Mouse (Mus musculus): Measurements from ENCODE around the gene H2-M5. TPM values are rescaled to one million over a fixed set of nuclear protein-coding genes. Genes with fewer than 3 reads are reported as not detected.

Gene H2-M5
- polyA plus RNA-seq, 1 experiment from 2014 or later: 0.27 TPM

GRCm38 (mm10) chr17:36942791-36943471 lies 46.4 kb downstream of the H2-M5 start, which contains the start of gene Rnf39:
Gene Rnf39, plus strand, starts transcription at chr17:36942918.
- Histone ChIP-seq H3K27me3 (replicated peaks) (peaks cover 40% of the 10 kb centered on the region), H3K27ac (no peak within 1 kb of the TSS)

DNA sequence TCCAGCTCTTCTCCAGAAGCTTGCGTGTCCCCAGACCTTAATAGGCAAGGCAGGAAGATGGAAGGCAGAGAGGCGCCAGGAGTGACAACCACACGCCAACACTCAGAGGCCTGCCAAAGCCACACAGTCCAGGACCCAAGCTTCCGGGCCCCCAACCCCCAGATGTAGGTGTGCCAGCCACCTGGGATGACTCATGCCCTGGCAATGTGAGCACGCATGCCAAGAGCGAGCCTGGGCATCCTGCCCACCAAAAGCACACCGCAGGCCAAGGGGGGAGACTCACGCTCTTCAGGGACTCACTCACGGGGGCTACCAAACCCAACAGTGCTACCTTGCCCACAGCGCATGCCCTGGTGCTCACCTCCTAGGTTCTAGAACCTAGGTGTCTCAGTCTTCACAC lies 46.9 kb downstream of the H2-M5 start:
- Histone ChIP-seq H3K4me3 (replicated peaks) (peak overlapping the region; percentile 41), H3K4me2 (peak overlapping the region; percentile 88), H3K27me3 (replicated peaks) (peaks cover 42% of the 10 kb centered on the region), H3K4me1 (peaks cover 13% of the 10 kb centered on the region), H3K9me3 (no peaks in the 10 kb centered on the region), H3K36me3 (no peaks in the 10 kb centered on the region), H3K9ac (no peak overlapping the region), H3K27ac (no peak overlapping the region)
- ATAC-seq (ENCODE audit: insufficient read depth, low FRiP score, low read depth): peak; percentile 41; the same call in 1 of the 2 replicates
- 46% methylated on average over 10 of the region's 10 CpGs for WGBS

More at GRCm38 (mm10) chr17:36942791-36943471, 46.4 kb downstream of the H2-M5 start, which contains the start of gene Rnf39:
- peak; percentile 34; the same call in 1 of the 2 replicates for ATAC-seq (ENCODE audit: insufficient read depth, low FRiP score, low read depth)
- Histone ChIP-seq H3K4me3 (replicated peaks) (peak within 1 kb of the TSS; percentile 41), H3K36me3 (no peaks in the 10 kb centered on the region), H3K9me3 (no peaks in the 10 kb centered on the region), H3K4me2 (peak within 1 kb of the TSS; percentile 88), H3K9ac (peak within 1 kb of the TSS; percentile 8; the same call in 1 of the 2 replicates), H3K4me1 (peaks cover 14% of the 10 kb centered on the region)
- WGBS: 2% methylated on average over 59 of the region's 59 CpGs

DNA sequence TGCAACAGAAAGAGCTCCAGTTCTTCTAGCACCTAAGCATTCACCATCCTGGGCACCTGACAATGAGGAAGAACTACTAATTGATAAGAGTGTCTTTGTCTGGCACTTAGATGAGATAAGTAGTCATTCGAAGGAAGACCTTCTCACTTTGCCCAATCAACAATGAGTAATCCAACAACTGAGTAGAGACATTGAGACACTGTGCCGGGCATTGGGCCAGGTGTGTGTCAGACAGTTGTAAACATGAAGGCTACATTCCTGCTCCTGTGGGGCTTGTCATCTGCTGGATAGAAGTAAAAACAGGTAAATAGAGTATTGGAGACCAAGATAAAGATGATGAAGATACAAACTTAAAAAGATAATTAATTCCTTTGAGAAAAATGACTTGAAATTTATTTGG lies 51.3 kb downstream of the H2-M5 start:
- H3K4me3 ChIP-seq (replicated peaks): no peak overlapping the region
- H3K27ac ChIP-seq: no peak overlapping the region
- peaks cover 8% of the 10 kb centered on the region for H3K4me1 ChIP-seq
- peaks cover 25% of the 10 kb centered on the region for H3K27me3 ChIP-seq (replicated peaks)
- no peaks in the 10 kb centered on the region for H3K9me3 ChIP-seq
- H3K9ac ChIP-seq: no peak overlapping the region
- no peaks in the 10 kb centered on the region for H3K36me3 ChIP-seq
- H3K4me2 ChIP-seq: no peak overlapping the region
- no peak for ATAC-seq (ENCODE audit: insufficient read depth, low FRiP score, low read depth)
- 58% methylated on average over 2 of the region's 2 CpGs for WGBS

Other genes with a start within 250 kb of the H2-M5 start
- not detected in 2 replicates for gene H2-M10.5, start 216.6 kb downstream of the H2-M5 start, polyA plus RNA-seq (2015; fragmentation: Nextera tagmentation; extraction: Ambion mirVana)
- gene H2-M10.6, start 177.4 kb downstream of the H2-M5 start, polyA plus RNA-seq (2015; fragmentation: Nextera tagmentation; extraction: Ambion mirVana): not detected in 2 replicates
- 41.0 and 42.2 TPM in 2 replicates for gene Trim26, start 152.4 kb downstream of the H2-M5 start, polyA plus RNA-seq (2015; fragmentation: Nextera tagmentation; extraction: Ambion mirVana)
- 1.2 and 1.4 TPM in 2 replicates for gene Trim15, start 122.3 kb downstream of the H2-M5 start, polyA plus RNA-seq (2015; fragmentation: Nextera tagmentation; extraction: Ambion mirVana)
- 9.3 and 25.4 TPM in 2 replicates for gene Trim10, start 120.0 kb downstream of the H2-M5 start, polyA plus RNA-seq (2015; fragmentation: Nextera tagmentation; extraction: Ambion mirVana)
- gene Trim40, start 99.4 kb downstream of the H2-M5 start, polyA plus RNA-seq (2015; fragmentation: Nextera tagmentation; extraction: Ambion mirVana): 0.06 and 0.08 TPM in 2 replicates
- gene Trim31, start 91.4 kb downstream of the H2-M5 start, polyA plus RNA-seq (2015; fragmentation: Nextera tagmentation; extraction: Ambion mirVana): 9.3 and 11.8 TPM in 2 replicates
- 0.88 and 2.4 TPM in 2 replicates for gene Rnf39, start 46.6 kb downstream of the H2-M5 start, polyA plus RNA-seq (2015; fragmentation: Nextera tagmentation; extraction: Ambion mirVana)
- gene Ppp1r11, start 37.8 kb downstream of the H2-M5 start, polyA plus RNA-seq (2015; fragmentation: Nextera tagmentation; extraction: Ambion mirVana): 102 and 116 TPM in 2 replicates
- 75.9 and 77.4 TPM in 2 replicates for gene Znrd1, start 31.0 kb downstream of the H2-M5 start, polyA plus RNA-seq (2015; fragmentation: Nextera tagmentation; extraction: Ambion mirVana)
- gene Znrd1as, start 30.9 kb downstream of the H2-M5 start, polyA plus RNA-seq (2015; fragmentation: Nextera tagmentation; extraction: Ambion mirVana): 5.6 and 6.1 TPM in 2 replicates
- not detected in 2 replicates for gene 2410137M14Rik, start 8.3 kb downstream of the H2-M5 start, polyA plus RNA-seq (2015; fragmentation: Nextera tagmentation; extraction: Ambion mirVana)
- gene Zfp57, start 11.6 kb upstream of the H2-M5 start, polyA plus RNA-seq (2015; fragmentation: Nextera tagmentation; extraction: Ambion mirVana): 60.0 and 63.7 TPM in 2 replicates
- 0.10 and 0.13 TPM in 2 replicates for gene Mog, start 33.9 kb upstream of the H2-M5 start, polyA plus RNA-seq (2015; fragmentation: Nextera tagmentation; extraction: Ambion mirVana)
- 8.6 and 11.2 TPM in 2 replicates for gene Gabbr1, start 56.4 kb upstream of the H2-M5 start, polyA plus RNA-seq (2015; fragmentation: Nextera tagmentation; extraction: Ambion mirVana)
- not detected in 2 replicates for gene Olfr90, start 99.0 kb upstream of the H2-M5 start, polyA plus RNA-seq (2015; fragmentation: Nextera tagmentation; extraction: Ambion mirVana)
- gene Olfr91, start 108.7 kb upstream of the H2-M5 start, polyA plus RNA-seq (2015; fragmentation: Nextera tagmentation; extraction: Ambion mirVana): not detected in 2 replicates
- gene Olfr92, start 130.6 kb upstream of the H2-M5 start, polyA plus RNA-seq (2015; fragmentation: Nextera tagmentation; extraction: Ambion mirVana): not detected in 2 replicates
- gene Olfr93, start 172.0 kb upstream of the H2-M5 start, polyA plus RNA-seq (2015; fragmentation: Nextera tagmentation; extraction: Ambion mirVana): not detected in 2 replicates
- not detected in 2 replicates for gene Ubd, start 204.4 kb upstream of the H2-M5 start, polyA plus RNA-seq (2015; fragmentation: Nextera tagmentation; extraction: Ambion mirVana)
- gene Olfr94, start 211.5 kb upstream of the H2-M5 start, polyA plus RNA-seq (2015; fragmentation: Nextera tagmentation; extraction: Ambion mirVana): not detected in 2 replicates
- not detected in 2 replicates for gene Olfr95, start 223.6 kb upstream of the H2-M5 start, polyA plus RNA-seq (2015; fragmentation: Nextera tagmentation; extraction: Ambion mirVana)
- gene Olfr96, start 230.6 kb upstream of the H2-M5 start, polyA plus RNA-seq (2015; fragmentation: Nextera tagmentation; extraction: Ambion mirVana): not detected in 2 replicates
- gene Olfr97, start 247.8 kb upstream of the H2-M5 start, polyA plus RNA-seq (2015; fragmentation: Nextera tagmentation; extraction: Ambion mirVana): not detected in 2 replicates

All from stomach, embryonic 15.5 days (tissue).